Mouse (Mus musculus): Measurements from ENCODE around the gene Rtn4rl1. TPM values are rescaled to one million over a fixed set of nuclear protein-coding genes. Genes with fewer than 3 reads are reported as not detected.

The Rtn4rl1 gene
- polyA plus RNA-seq, 1 experiment: 11.1 TPM

DNA sequence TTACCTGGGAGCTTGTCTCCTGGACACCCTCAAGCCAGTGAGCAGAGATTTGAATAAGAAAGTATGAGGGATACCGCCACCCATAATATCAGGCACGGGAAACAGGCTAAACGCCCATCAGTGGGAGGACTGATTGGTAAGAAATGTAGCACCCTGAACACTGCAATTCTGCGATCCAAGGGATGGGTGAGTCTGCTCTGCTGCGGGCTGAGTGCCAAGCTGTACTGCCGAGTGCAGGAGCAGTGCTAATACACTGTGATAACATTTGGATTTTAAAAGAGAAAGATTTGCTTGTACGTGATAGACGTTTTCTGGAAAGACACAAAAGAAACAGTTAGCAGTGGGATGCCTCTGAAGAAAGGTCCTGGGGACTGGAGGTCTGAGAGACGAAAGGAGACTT is 26.5 kb downstream of the Rtn4rl1 start:
- Histone ChIP-seq H3K36me3 (ENCODE audit: control insufficient read depth, insufficient read depth, low read length) (no peaks in the 10 kb centered on the region), H3K27me3 (ENCODE audit: control insufficient read depth, insufficient read depth, low read length) (no peaks in the 10 kb centered on the region), H3K4me1 (ENCODE audit: control insufficient read depth, insufficient read depth, insufficient read length) (no peaks in the 10 kb centered on the region), H3K4me3 (ENCODE audit: extremely low read depth, insufficient read depth, insufficient read length) (no peak overlapping the region), H3K27ac (ENCODE audit: insufficient read depth, low read length) (no peak overlapping the region)
- TF ChIP-seq POLR2A (IDR thresholded peaks at IDR 0.05; ENCODE audit: low read depth, low read length): no peak
- TF ChIP-seq CTCF (IDR thresholded peaks at IDR 0.05; ENCODE audit: extremely low read depth, insufficient read depth, insufficient read length, insufficient replicate concordance): no peak
- 83% methylated on average over 9 of the region's 9 CpGs for WGBS
- no peak for DNase-seq (ENCODE audit: low read depth in 1 of 2, low spot score in 2 of 2)

DNA sequence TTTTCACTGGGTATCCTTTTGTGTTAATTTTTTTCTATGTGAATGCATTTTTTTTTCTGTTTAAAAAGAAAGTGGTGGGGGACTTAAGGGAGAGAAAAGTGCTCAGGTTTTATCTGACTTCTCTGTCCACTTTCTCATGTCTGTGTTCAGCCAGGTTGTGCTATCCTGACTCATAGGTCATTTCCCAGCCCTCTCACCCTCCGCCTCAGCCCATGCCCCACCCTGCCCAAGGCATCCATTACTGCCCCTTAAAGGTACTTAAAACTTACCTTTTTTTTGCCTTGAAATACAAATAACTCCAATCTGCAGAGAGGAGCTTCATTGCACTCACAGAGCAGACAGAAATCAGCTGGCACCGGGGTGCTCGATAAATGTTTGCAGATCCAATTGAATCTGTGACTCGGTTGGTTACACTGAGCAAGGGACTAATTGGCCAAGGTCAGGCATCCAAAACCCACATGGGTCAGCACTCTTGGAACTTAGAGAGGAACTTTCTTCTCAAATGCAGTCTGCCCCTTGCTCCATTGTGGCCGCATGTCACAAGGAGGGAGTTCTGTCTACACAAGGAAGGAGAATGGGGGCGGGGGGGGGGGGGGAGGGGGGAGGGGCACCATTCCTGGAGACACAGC is 27.0 kb downstream of the Rtn4rl1 start:
- Histone ChIP-seq H3K4me1 (ENCODE audit: control insufficient read depth, insufficient read depth, insufficient read length) (no peaks in the 10 kb centered on the region), H3K27ac (ENCODE audit: insufficient read depth, low read length) (no peak overlapping the region), H3K27me3 (ENCODE audit: control insufficient read depth, insufficient read depth, low read length) (no peaks in the 10 kb centered on the region), H3K36me3 (ENCODE audit: control insufficient read depth, insufficient read depth, low read length) (no peaks in the 10 kb centered on the region), H3K4me3 (ENCODE audit: extremely low read depth, insufficient read depth, insufficient read length) (no peak overlapping the region)
- DNase-seq (ENCODE audit: low read depth in 1 of 2, low spot score in 2 of 2): no peak
- TF ChIP-seq POLR2A (IDR thresholded peaks at IDR 0.05; ENCODE audit: low read depth, low read length): no peak
- no peak for TF ChIP-seq CTCF (IDR thresholded peaks at IDR 0.05; ENCODE audit: extremely low read depth, insufficient read depth, insufficient read length, insufficient replicate concordance)
- 88% methylated on average over 5 of the region's 6 CpGs for WGBS

DNA sequence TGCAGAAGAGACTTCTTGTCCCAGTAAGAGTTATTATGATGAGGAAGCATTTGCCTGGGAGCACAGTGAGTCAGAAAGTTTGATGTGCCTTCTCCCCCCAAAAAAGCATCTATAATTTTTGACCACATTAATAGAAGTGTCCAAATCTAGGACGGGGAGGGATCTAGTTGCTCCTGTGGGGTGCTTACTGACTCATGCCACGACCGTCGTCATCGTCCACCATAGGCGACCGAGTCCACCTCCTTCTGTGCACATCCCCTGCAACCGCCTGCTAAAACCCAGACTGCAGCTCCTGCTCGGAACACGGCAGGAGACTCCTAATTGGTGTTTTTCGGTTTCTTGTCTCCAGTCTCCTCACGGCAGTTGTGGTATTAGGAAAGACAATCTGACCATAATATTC is 30.5 kb downstream of the Rtn4rl1 start:
- WGBS: 96% methylated on average over 12 of the region's 12 CpGs
- no peak for TF ChIP-seq POLR2A (IDR thresholded peaks at IDR 0.05; ENCODE audit: low read depth, low read length)
- TF ChIP-seq CTCF (IDR thresholded peaks at IDR 0.05; ENCODE audit: extremely low read depth, insufficient read depth, insufficient read length, insufficient replicate concordance): no peak
- H3K27me3 ChIP-seq (ENCODE audit: control insufficient read depth, insufficient read depth, low read length): no peaks in the 10 kb centered on the region

DNA sequence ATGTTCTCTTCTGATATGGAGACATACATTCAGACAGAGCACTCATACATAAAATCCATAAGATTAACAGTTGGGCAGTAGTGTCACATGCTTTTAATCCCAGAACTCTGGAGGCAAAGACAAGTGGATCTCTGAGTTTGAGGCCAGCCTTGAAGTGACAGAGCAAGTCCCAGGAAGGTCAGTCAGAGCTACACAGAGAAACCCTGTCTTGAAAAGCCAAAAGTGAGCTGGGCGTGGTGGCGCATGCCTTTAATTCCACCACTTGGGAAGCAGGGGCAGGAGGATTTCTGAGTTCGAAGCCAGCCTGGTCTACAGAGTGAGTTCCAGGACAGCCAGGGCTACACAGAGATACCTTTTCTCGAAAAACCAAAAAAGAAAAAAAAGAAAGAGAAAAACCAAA is 31.3 kb downstream of the Rtn4rl1 start:
- Histone ChIP-seq H3K27ac (ENCODE audit: insufficient read depth, low read length) (no peak overlapping the region), H3K27me3 (ENCODE audit: control insufficient read depth, insufficient read depth, low read length) (no peaks in the 10 kb centered on the region), H3K36me3 (ENCODE audit: control insufficient read depth, insufficient read depth, low read length) (no peaks in the 10 kb centered on the region), H3K4me3 (ENCODE audit: extremely low read depth, insufficient read depth, insufficient read length) (no peak overlapping the region), H3K4me1 (ENCODE audit: control insufficient read depth, insufficient read depth, insufficient read length) (no peaks in the 10 kb centered on the region)
- DNase-seq (ENCODE audit: low read depth in 1 of 2, low spot score in 2 of 2): no peak
- no peak for TF ChIP-seq POLR2A (IDR thresholded peaks at IDR 0.05; ENCODE audit: low read depth, low read length)
- TF ChIP-seq CTCF (IDR thresholded peaks at IDR 0.05; ENCODE audit: extremely low read depth, insufficient read depth, insufficient read length, insufficient replicate concordance): no peak
- WGBS: 88% methylated on average over 4 of the region's 4 CpGs

More for the DNA sequence above, 30.5 kb downstream of the Rtn4rl1 start:
- H3K4me1 ChIP-seq (ENCODE audit: control insufficient read depth, insufficient read depth, insufficient read length): no peaks in the 10 kb centered on the region
- no peak overlapping the region for H3K4me3 ChIP-seq (ENCODE audit: extremely low read depth, insufficient read depth, insufficient read length)
- no peak for DNase-seq (ENCODE audit: low read depth in 1 of 2, low spot score in 2 of 2)
- H3K27ac ChIP-seq (ENCODE audit: insufficient read depth, low read length): no peak overlapping the region
- H3K36me3 ChIP-seq (ENCODE audit: control insufficient read depth, insufficient read depth, low read length): no peaks in the 10 kb centered on the region

DNA sequence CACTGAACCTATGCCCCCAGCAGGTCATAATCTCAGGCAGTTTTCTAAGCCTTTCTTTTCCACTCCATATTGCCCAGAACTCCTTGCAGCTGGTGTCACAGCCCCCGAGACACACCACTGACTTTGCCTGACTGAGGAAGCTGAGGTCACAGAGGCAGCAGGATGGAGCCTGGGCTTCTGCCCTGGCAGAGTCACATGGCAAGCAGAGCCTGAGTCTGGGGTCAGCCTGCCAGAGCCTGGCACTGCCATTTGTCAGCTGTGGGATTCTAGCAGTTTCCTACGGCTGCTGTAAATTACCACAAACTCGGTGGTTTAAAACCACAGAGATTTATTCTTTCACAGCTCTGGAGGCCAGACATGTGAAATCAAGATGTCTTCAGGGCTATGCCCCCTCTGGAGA is 34.0 kb downstream of the Rtn4rl1 start:
- peaks cover 3% of the 10 kb centered on the region; the same call in 1 of the 2 replicates for H3K4me1 ChIP-seq (ENCODE audit: control insufficient read depth, insufficient read depth, insufficient read length)
- H3K4me3 ChIP-seq (ENCODE audit: extremely low read depth, insufficient read depth, insufficient read length): no peak overlapping the region
- TF ChIP-seq POLR2A (IDR thresholded peaks at IDR 0.05; ENCODE audit: low read depth, low read length) (no peak), CTCF (IDR thresholded peaks at IDR 0.05; ENCODE audit: extremely low read depth, insufficient read depth, insufficient read length, insufficient replicate concordance) (no peak)
- no peak overlapping the region for H3K27ac ChIP-seq (ENCODE audit: insufficient read depth, low read length)
- H3K36me3 ChIP-seq (ENCODE audit: control insufficient read depth, insufficient read depth, low read length): no peaks in the 10 kb centered on the region
- WGBS: 12% methylated on average over 3 of the region's 3 CpGs
- DNase-seq (ENCODE audit: low read depth in 1 of 2, low spot score in 2 of 2): no peak
- H3K27me3 ChIP-seq (ENCODE audit: control insufficient read depth, insufficient read depth, low read length): no peaks in the 10 kb centered on the region

DNA sequence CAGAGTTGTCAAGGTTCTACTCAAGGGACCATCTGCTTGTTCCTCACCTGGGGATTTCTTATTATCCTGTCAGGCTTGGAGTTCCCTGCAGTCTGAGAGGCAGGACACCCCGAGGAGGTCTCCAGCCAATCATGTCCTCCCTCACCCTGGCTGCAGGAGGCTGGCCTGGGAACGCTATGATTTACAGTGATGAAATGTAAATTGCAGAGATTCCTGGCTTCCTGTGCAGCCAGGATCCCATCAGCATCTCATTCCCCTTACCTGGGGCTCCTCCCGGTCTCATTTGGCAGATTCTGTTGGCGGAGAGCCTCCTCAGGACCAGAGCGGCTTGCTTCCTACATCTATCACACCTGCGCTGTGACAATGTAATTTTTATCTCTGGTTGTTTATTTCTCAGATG is 35.7 kb downstream of the Rtn4rl1 start:
- H3K36me3 ChIP-seq (ENCODE audit: control insufficient read depth, insufficient read depth, low read length): no peaks in the 10 kb centered on the region
- no peak for DNase-seq (ENCODE audit: low read depth in 1 of 2, low spot score in 2 of 2)
- TF ChIP-seq POLR2A (IDR thresholded peaks at IDR 0.05; ENCODE audit: low read depth, low read length) (no peak), CTCF (IDR thresholded peaks at IDR 0.05; ENCODE audit: extremely low read depth, insufficient read depth, insufficient read length, insufficient replicate concordance) (no peak)
- H3K27ac ChIP-seq (ENCODE audit: insufficient read depth, low read length): no peak overlapping the region
- WGBS: 93% methylated on average over 6 of the region's 6 CpGs
- peaks cover 3% of the 10 kb centered on the region; the same call in 1 of the 2 replicates for H3K4me1 ChIP-seq (ENCODE audit: control insufficient read depth, insufficient read depth, insufficient read length)
- H3K27me3 ChIP-seq (ENCODE audit: control insufficient read depth, insufficient read depth, low read length): no peaks in the 10 kb centered on the region
- H3K4me3 ChIP-seq (ENCODE audit: extremely low read depth, insufficient read depth, insufficient read length): no peak overlapping the region

DNA sequence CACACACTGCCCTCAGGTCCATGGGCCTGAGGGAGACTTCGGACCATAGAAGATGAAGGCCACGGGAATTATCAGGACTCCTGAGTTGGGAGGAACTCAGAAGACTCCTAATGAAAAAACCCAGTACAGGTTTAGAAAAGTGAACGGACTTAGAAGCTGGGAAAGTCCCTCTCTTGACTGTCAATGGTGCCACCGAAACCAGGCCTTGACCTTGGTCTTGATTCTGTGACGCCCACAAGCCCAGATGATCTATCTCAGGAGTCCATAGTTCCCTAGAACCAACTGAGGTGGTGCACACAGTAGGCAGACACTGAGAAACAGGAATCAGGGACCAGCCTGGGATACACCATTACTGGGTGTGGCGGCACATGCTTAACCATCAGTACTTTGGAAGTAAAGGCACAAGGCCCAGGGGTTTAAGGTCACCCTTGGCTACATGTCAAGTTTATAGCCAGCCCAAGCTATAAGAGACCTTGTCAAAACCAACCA is 36.7 kb downstream of the Rtn4rl1 start:
- Histone ChIP-seq H3K4me1 (ENCODE audit: control insufficient read depth, insufficient read depth, insufficient read length) (peaks cover 3% of the 10 kb centered on the region; the same call in 1 of the 2 replicates), H3K36me3 (ENCODE audit: control insufficient read depth, insufficient read depth, low read length) (no peaks in the 10 kb centered on the region), H3K27me3 (ENCODE audit: control insufficient read depth, insufficient read depth, low read length) (no peaks in the 10 kb centered on the region), H3K27ac (ENCODE audit: insufficient read depth, low read length) (no peak overlapping the region), H3K4me3 (ENCODE audit: extremely low read depth, insufficient read depth, insufficient read length) (no peak overlapping the region)
- TF ChIP-seq POLR2A (IDR thresholded peaks at IDR 0.05; ENCODE audit: low read depth, low read length) (no peak), CTCF (IDR thresholded peaks at IDR 0.05; ENCODE audit: extremely low read depth, insufficient read depth, insufficient read length, insufficient replicate concordance) (no peak)
- no peak for DNase-seq (ENCODE audit: low read depth in 1 of 2, low spot score in 2 of 2)
- 84% methylated on average over 6 of the region's 6 CpGs for WGBS
